Mouse (Mus musculus) kidney, adult 2 months (tissue): ENCODE data around the gene Apoc1. TPM values are rescaled to one million over a fixed set of nuclear protein-coding genes. Genes with fewer than 3 reads are reported as not detected.

ENCODE experiments used
- DNase-seq: peaks from one replicate; pipeline ENCODE4 v3.0.0; 2021
- H3K27ac ChIP-seq: fragments of 200-500 bp; 2 replicates; pipeline ENCODE4 v1.5.1; 2012; ENCODE audit warnings: low read depth, low read length, control low read depth, inconsistent platforms; ENCODE audit not compliant: insufficient read depth
- H3K27me3 ChIP-seq: fragments of 200-500 bp; replicated peaks from 2 replicates; pipeline ENCODE4 v1.6.1; 2012; ENCODE audit warnings: mild to moderate bottlenecking, moderate library complexity, low read length, inconsistent platforms; ENCODE audit not compliant: control insufficient read depth, insufficient read depth
- H3K36me3 ChIP-seq: fragments of 200-500 bp; 2 replicates; pipeline ENCODE4 v1.6.1; 2012; ENCODE audit warnings: mild to moderate bottlenecking, moderate library complexity, low read length, inconsistent platforms; ENCODE audit not compliant: control insufficient read depth, insufficient read depth
- H3K4me1 ChIP-seq: fragments of 200-500 bp; 2 replicates; pipeline ENCODE4 v1.6.1; 2011; ENCODE audit warnings: low read length; ENCODE audit not compliant: control insufficient read depth, insufficient read depth
- H3K4me3 ChIP-seq: fragments of 200-500 bp; 2 replicates; pipeline ENCODE4 v1.5.1; 2011; ENCODE audit warnings: mild to moderate bottlenecking, low read depth, low read length, control low read depth; ENCODE audit not compliant: insufficient read depth
- CTCF ChIP-seq: fragments of 200-500 bp; conservative IDR thresholded peaks from 2 replicates; pipeline ENCODE4 v1.5.1; 2011; ENCODE audit warnings: low read depth, mild to moderate bottlenecking, control low read depth, low read length, moderate library complexity, mixed read lengths; ENCODE audit not compliant: insufficient read depth, insufficient read length
- POLR2A ChIP-seq: fragments of 200-500 bp; IDR thresholded peaks from one replicate; pipeline ENCODE4 v1.6.1; 2011; ENCODE audit warnings: low read depth, low read length, control low read depth
- WGBS: fragments of 180-500 bp; shearing (Covaris S2); methylation state at CpG from one replicate; pipeline ENCODE4 v1.1.7; 2018; 5-methylcytosine and 5-hydroxymethylcytosine counted together
- polyA plus RNA-seq: library from polyadenylated mRNA; depleted of rRNA; stranded (reverse); fragments of >200 nt; gene quantifications from 2 replicates; pipeline ENCODE4 v1.2.3, GENCODE M21; 2012

Gene Apoc1
- polyA plus RNA-seq, 1 experiment = 16.5 TPM

- no peaks in the 10 kb centered on the region for H3K36me3 ChIP-seq
- peaks cover 5% of the 10 kb centered on the region for H3K4me1 ChIP-seq
- no peak overlapping the region for H3K27ac ChIP-seq
- no peak overlapping the region for H3K4me3 ChIP-seq
- 57% methylated on average over 14 of the region's 14 CpGs for WGBS
- no peaks in the 10 kb centered on the region for H3K27me3 ChIP-seq
- TF ChIP-seq POLR2A (no peak), CTCF (no peak)
- DNase-seq = no peak
These were observed 19.3 kb downstream of the Apoc1 start for GRCm38 (mm10) chr7:19673083-19673699.

GRCm38 (mm10) chr7:19671511-19671910, 20.9 kb downstream of the Apoc1 start:
- Histone ChIP-seq H3K36me3 (no peaks in the 10 kb centered on the region), H3K27me3 (no peaks in the 10 kb centered on the region), H3K4me3 (no peak overlapping the region), H3K4me1 (peaks cover 5% of the 10 kb centered on the region), H3K27ac (no peak overlapping the region)
- DNase-seq = no peak
- WGBS = 77% methylated on average over 10 of the region's 10 CpGs
- TF ChIP-seq POLR2A (no peak), CTCF (no peak)

GRCm38 (mm10) chr7:19668947-19669721, 23.3 kb downstream of the Apoc1 start:
- Histone ChIP-seq H3K4me1 (peaks cover 5% of the 10 kb centered on the region), H3K27ac (peak overlapping the region; percentile 24; the same call in 1 of the 2 replicates), H3K27me3 (no peaks in the 10 kb centered on the region), H3K4me3 (no peak overlapping the region), H3K36me3 (no peaks in the 10 kb centered on the region)
- DNase-seq = peak; percentile 96
- no peak for TF ChIP-seq POLR2A
- peak; percentile 98 for TF ChIP-seq CTCF
- WGBS = 3% methylated on average over 10 of the region's 10 CpGs

GRCm38 (mm10) chr7:19667434-19667833, 25.0 kb downstream of the Apoc1 start:
- no peak overlapping the region for H3K4me3 ChIP-seq
- TF ChIP-seq CTCF (no peak), POLR2A (no peak)
- no peak overlapping the region for H3K27ac ChIP-seq
- WGBS = 78% methylated on average over 2 of the region's 2 CpGs
- H3K27me3 ChIP-seq = no peaks in the 10 kb centered on the region
- H3K4me1 ChIP-seq = peaks cover 18% of the 10 kb centered on the region
- no peaks in the 10 kb centered on the region for H3K36me3 ChIP-seq
- no peak for DNase-seq

- H3K27me3 ChIP-seq = no peaks in the 10 kb centered on the region
- no peak overlapping the region for H3K4me3 ChIP-seq
- 79% methylated on average over 3 of the region's 3 CpGs for WGBS
- DNase-seq = no peak
- H3K36me3 ChIP-seq = no peaks in the 10 kb centered on the region
- H3K4me1 ChIP-seq = peaks cover 19% of the 10 kb centered on the region
- TF ChIP-seq POLR2A (no peak), CTCF (peak; percentile 45)
- H3K27ac ChIP-seq = no peak overlapping the region
These were observed 25.7 kb downstream of the Apoc1 start for GRCm38 (mm10) chr7:19666750-19667149.

GRCm38 (mm10) chr7:19664955-19665841, 27.3 kb downstream of the Apoc1 start, which contains the start of gene Clptm1:
Clptm1 (minus strand) TSS chr7:19665033.
- no peaks in the 10 kb centered on the region for H3K36me3 ChIP-seq
- peak; percentile 99 for DNase-seq
- H3K27me3 ChIP-seq = no peaks in the 10 kb centered on the region
- H3K4me1 ChIP-seq = peaks cover 19% of the 10 kb centered on the region
- H3K27ac ChIP-seq = peak within 1 kb of the TSS; percentile 92
- peak within 1 kb of the TSS; percentile 97 for H3K4me3 ChIP-seq
- WGBS = 1% methylated on average over 63 of the region's 63 CpGs
- peak; percentile 38 for TF ChIP-seq POLR2A
- TF ChIP-seq CTCF = 0 out of 2 replicates have a peak, but pooled peaks have one; percentile 20
